Mouse (Mus musculus) kidney, adult 8-10 months (tissue): ENCODE results near the gene Gm10663.

Source experiments
- DNase-seq, 2 experiments: peaks; one replicate each; pipeline ENCODE4 v3.0.0; 2022

Gene Gm10663

GRCm38 (mm10) chr8:65074733-65075132 is at the start of gene Gm10663:
Gene Gm10663, plus strand, starts transcription at chr8:65075033.
- no peak for DNase-seq

DNA sequence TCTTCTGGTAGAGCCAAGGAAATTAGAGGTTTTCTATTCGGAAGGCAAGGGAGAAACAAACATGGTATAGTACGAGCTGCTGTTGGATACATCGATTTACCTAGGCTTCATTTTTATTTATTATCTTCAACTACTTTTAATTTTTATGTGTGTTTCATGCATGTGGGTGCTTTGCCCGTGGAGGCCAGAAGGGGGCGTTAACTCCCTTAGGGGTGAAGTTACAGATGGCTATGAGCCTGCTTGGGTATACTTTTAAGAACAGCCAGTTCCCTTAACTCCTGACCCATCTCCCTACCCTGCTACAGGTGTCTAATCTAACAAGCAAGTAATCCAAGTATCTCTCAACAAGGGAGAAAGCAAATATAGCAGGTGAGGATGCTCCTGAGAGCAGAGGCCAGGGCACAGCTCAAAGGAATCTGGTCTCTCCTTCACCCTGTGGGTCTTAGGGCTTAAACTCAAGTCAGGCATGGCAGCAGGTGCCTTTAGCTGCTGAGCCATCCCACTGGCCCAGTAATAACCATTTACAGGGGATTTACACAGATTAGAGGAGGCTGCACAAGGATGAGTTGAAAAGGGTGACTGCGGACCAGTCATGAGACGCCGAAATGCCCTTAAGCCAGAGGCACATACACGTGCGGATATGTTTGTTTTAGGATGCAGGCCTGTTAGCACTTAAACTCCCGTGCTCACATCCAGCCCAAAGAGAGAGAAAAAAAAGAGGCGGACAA is 45.7 kb upstream of the Gm10663 start:
- DNase-seq: peak in 1 of 2 experiments; percentile 23

- DNase-seq: peak in 1 of 2 experiments; percentile 64
These were observed 45.1 kb upstream of the Gm10663 start for GRCm38 (mm10) chr8:65029776-65030175.

DNA sequence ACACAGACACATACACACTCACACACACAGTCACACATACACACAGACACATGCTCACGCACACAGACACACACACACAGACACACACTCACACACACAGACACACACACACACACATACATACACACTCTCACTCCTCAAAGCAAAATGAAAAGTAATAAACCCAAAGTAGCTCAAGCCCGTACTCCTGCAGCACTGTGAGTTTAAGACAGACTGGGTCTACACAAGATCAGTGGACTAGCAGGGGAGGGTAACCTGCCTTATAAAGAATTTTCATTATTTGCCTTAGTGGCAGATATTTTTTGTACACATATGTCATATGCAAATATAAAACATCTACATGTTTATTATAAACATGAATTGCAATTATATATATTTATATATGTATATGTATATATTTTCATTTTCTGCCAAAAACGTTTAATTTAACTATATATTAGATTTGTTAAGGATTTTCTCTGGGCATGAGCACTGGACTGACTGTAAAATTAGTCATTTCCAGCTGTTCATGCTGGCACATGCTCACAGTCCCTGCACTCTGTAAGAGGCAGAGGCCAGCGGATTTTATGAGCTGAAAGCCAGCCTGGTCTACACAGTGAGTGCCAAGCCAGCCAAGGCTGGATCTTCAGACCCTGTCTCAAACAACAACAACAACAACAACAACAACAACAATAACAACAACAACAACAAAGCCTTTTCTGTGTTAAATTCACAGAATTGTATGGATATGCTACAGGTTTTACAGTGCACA is 43.9 kb upstream of the Gm10663 start:
- DNase-seq: no peak

DNA sequence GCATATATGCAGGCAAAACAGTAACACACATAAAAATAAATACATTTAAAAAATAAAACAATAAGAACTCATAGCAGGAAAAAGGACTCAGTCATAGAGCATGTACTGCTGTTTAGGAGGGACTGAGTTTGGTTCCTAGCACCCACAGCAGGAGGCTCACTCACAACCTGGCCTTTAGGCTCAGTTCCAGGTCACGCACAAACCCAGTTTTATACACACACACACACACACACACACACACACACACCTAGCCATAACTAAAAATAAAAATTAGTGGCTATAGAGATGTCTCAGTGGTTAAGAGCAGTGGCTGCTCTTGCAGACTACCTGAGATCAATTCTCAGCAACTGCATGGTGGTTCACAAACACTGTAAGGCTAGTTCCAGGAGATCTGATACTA is 42.7 kb upstream of the Gm10663 start:
- no peak for DNase-seq

- DNase-seq: no peak
These were observed 41.8 kb upstream of the Gm10663 start for GRCm38 (mm10) chr8:65033056-65033455.

- no peak for DNase-seq
These were observed 40.7 kb upstream of the Gm10663 start for GRCm38 (mm10) chr8:65034136-65034535.

DNA sequence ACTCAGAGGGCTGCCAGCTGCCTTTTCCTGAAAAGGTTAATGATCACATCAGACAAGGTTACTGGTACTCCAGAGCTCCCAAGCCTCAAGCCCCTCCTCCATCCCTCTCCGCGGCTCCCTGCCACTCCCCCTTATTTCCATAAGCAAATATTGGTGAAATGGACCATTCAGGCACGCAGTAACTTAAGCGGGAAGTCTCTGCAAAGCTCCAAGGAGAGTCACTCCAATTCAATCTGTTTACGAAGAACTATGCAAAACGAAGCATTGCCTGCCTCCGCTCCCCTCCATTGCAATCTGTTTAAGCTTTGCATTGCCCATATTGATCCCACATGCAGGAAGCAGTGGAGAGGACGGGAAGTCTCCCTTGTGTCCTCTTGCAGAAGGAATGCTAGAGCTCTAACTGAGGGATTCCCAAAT is 37.7 kb upstream of the Gm10663 start, which contains the start of gene Apela:
Apela (minus strand) TSS at position 220 of the 417 bp plus-strand sequence.
- DNase-seq: peak; percentile 61 to 77

- DNase-seq: no peak
These were observed 28.3 kb upstream of the Gm10663 start for GRCm38 (mm10) chr8:65046565-65046964.

DNA sequence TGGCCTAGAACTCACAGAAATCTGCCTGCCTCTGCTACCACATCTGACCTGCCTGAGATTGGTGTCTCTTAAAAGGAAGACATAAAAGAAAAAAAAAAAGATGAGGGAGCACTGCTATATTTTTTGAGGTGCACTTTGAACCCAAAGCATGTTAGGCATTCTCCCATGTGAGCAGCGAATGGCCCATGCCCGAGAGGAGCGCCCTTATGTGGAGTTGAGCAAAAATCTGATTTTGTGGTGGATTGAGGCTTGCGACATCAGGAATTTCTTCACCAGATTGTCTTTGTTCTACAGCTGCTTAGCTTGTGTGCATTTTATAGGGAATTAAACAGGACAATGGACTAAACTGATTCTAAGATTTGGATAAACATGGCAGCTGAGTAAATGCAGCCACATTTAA is 27.6 kb upstream of the Gm10663 start:
- no peak for DNase-seq

DNA sequence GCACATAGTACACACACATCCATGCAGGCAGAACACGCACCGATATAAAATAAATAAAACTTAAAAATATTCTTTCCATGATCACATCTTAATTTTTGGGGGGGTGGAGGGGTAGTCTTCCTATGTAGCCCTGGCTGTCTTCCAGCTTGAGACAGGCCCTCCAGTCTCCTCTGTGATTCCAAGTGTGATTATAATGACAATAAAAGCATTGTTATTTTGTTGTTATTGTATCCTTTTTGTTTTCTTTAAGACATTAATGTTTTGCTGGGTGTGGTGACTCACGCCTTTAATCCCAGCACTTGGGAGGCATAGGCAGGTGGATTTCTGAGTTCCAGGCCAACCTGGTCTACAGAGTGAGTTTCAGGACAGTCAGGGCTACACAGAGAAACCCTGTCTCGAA is 27.0 kb upstream of the Gm10663 start:
- no peak for DNase-seq

- no peak for DNase-seq
These were observed 21.3 kb upstream of the Gm10663 start for GRCm38 (mm10) chr8:65053554-65053953.

- DNase-seq: no peak
These were observed 20.9 kb upstream of the Gm10663 start for GRCm38 (mm10) chr8:65053968-65054367.

DNA sequence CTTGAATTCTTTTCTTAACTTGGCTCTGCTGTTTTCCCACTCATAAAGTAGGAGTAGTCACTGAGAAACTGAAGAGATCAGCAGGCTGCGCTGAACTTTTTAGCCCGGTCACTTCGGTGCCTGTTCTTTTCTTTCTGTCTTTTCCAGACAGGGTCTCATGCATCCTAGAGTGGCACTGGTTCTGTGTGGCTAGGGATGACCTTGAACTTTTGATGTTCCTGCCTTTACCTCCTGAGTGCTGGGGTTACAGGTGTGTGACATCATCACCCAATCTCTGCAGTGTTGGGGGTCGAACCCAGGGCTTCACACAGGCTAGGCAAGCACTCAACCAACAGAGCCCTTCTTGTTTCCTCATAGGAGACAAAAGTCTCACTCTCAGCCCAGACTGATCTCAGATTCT is 18.1 kb upstream of the Gm10663 start:
- DNase-seq: no peak

GRCm38 (mm10) chr8:65062195-65062594 is 12.6 kb upstream of the Gm10663 start:
- DNase-seq: no peak

GRCm38 (mm10) chr8:65064071-65064470 is 10.8 kb upstream of the Gm10663 start:
- DNase-seq: no peak

GRCm38 (mm10) chr8:65065622-65066021 is 9.2 kb upstream of the Gm10663 start:
- no peak for DNase-seq

DNA sequence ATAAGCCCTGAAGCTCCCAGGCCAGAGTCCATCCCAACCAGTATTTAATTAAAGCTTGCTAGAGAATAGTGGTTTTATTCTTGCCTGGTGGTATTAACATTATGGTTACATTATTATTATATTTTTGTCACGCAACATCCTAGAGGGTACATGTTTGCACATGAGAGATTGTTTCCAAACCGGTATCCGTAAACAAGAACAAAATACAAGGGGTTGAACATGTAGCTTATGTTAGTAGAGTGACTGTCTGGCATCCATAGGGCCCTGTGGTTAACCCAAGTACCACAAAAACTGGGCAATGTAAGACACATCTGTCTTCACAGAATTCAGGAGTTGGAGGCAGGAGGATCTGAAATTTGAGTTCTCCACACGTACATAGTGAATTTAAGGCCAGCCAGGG is 7.8 kb upstream of the Gm10663 start:
- no peak for DNase-seq

DNA sequence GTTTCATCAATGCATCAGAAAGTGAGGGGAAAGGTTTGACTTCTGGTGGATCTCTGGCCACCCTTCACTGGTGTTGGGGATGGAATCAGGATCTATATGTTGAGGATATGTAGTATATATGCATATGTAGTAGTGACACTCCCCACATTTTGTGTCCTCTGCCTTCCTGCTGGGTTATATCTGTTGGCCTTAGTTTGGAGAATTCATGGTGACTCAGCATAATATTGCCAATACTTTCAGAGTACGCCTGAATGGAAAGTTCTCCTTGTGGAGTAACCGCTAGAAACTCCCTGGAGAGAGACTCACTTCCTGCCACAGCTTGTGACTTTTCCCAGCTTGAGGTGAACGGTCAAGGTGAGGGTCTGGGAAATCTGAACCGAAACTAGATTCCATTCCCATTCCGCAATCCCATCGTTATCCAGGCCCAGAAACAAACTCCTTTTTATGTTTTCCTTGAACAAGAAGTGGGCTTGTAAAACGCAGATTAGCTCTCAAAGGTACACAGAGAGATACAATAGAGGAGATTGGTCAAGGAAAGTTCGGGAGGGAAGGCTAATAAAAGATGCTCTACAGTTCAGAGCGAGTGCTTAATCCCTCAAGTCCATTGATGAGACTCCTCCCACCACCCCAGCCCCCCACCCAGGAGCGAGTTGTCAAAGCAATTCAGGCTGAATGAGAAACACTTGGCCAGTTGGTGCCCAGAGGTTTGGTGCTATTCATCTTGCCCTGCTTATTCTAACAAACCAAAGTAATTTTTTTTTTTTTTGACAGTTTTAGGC is 7.0 kb upstream of the Gm10663 start:
- DNase-seq: no peak

DNA sequence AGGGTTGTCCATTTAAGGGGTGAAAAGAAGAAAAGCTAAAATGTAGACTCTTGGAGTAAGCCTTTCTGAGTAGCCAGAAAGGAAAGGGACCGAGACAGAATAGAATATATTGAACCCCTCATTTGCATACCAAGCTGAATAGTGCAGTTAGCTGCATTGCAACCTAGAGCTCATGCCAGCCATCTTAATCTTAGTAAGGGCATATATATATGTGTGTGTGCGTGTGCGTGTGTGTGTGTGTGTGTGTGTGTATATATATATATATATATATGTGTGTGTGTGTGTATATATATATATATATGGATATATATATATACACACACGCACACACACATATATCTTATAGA is 6.4 kb upstream of the Gm10663 start:
- DNase-seq: no peak

DNA sequence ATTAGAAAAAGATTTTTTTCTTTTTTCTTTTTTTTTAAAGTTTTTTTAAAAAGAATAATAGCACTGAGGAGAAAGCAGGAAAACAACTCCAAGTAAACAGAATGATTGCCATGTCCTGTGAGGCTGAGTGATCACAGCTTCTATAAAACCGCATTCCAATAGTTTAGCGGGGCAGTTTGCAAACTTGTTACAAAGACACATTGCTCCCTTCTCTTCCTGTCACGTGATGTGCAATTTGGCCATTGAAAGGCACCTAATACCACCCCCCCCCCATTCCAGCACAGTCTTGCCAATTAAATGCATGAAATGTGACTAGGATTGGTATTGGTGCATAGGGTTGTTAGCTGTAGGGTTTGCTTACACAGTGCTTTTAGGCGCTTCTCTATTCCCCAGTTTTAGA is 3.8 kb upstream of the Gm10663 start:
- DNase-seq: no peak

DNA sequence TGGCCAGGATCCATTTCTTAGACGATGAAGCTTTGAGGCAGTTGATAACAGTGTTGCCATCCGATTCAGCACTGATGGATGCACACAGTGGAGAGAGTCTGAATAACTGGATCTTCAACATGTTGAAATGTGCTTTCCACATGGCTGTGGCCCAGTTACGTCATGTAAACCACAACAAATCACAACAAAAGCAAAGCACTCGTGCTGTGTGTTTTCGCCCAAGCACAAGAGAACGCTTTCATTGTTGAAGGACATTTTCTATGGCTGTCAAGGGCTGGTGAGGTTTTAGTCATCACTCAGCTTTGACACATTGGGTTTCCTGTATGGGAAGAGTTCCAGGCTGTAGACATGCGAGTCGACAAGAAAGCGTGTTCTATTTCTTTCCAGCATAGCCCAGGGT is 5.9 kb downstream of the Gm10663 start:
- no peak for DNase-seq

DNA sequence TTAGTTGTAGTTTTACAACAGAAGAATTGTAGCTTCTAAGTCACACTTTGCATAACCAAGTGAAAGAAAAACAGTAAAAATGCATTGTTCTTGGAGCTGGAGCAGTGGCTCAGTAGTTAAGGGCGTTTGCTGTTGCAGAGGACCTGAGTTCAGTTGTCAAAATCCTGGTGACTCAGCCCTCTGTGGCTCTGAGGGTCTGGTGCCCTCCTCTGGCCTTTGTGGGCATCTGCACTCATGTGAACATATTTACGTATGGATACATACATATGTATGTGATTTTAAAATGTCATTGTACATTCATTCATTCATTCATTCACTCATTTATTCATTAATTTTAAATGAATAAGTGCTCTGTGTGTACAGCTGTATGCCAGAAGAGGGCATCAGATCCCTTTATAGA is 10.8 kb downstream of the Gm10663 start:
- no peak for DNase-seq

DNA sequence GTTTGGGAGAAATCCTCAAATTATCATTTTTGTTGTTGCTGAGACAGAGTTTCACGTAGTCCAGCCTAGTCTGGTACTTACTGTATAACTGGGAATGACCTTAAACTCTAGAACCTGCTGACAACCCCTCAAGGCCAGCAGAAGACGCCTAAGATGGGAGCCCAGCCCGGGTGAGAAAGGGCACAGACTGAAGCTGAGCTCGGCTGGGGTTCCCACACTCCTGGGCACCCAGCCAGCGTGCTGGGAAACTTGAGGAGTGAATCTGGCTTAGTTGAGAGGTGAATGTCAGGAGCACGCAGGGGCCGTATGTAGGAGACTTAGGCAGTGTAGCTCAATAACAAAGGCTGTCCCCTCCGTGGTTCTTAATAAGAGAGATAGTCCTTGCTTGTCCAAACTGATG is 12.9 kb downstream of the Gm10663 start:
- no peak for DNase-seq
